Mouse (Mus musculus) ovary, postnatal 14 days (tissue): Measurements from ENCODE around the gene Pam.

ENCODE experiments used
- DNase-seq: peaks from one replicate; pipeline ENCODE4 v3.0.0; 2022; ENCODE audit warnings: low spot score

Pam gene

DNA sequence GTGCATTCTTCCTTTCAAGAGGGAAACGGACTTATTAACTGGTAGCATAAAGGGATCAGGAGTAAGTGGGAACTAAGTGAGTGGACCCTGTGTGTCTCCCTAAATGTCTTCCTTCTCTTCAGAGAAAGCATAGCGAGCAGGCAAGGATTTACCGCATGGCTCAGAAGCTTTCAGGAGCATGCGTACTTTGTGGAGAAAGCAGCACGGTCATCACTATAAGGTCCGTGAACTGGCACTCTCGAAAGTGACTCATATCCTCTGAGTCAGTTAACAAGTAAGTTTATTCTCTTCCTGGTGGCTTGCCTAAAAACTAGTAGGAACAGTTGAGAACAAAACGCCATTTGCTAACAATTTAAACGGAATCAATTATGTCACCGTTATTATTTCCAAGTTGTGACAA lies 184.6 kb downstream of the Pam start:
- DNase-seq = no peak

GRCm38 (mm10) chr1:97909561-97909960 lies 185.9 kb downstream of the Pam start:
- no peak for DNase-seq

DNA sequence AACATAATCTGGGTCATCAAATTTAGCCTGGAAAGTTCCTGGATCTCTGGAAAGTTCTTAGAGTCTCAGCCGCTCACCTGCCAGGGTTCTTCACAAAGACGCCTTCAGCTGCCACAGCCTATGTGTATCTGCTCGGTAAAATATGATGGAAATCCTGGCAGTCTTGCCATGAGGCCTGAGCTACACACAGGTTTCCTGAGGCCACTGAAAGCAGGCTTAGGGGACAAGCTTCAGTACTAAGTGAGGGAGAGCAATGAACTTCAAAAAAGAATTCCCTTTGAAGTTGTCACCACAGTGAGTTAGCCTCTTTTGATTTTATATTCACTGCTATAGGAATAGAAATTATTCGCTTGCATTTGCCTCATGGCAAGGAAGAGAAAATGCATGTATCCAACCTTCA lies 186.7 kb downstream of the Pam start:
- no peak for DNase-seq

- DNase-seq = no peak
Observed at GRCm38 (mm10) chr1:97903912-97904460, 191.5 kb downstream of the Pam start.

- DNase-seq = no peak
Observed at GRCm38 (mm10) chr1:97902830-97903229, 192.6 kb downstream of the Pam start.

DNA sequence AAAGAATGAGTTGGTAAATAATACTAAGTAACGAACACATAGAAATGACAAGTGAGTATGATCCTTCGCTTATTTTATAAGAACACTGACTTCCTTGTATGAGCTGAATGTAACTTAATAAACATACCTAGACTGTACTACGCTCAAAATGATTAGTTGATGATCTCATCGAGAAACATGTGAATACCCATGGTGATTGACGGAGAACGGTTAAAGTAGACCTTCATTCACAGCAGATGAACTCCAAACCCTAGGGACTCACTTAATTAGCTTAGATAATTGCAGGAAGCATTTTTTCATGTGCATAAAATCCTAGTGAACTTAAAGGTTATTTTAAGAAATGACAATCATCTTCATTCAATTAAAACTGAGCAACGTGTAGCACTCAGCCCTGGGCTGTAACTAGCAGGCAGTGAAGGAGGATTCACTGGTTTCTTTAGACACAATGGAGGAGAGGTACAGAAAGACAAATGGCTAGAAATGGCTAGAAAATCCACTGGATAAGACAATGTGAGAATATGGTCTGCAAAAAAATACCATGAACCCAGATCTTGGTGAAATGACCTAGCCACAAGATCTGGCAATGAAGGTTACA lies 194.8 kb downstream of the Pam start:
- DNase-seq = no peak

DNA sequence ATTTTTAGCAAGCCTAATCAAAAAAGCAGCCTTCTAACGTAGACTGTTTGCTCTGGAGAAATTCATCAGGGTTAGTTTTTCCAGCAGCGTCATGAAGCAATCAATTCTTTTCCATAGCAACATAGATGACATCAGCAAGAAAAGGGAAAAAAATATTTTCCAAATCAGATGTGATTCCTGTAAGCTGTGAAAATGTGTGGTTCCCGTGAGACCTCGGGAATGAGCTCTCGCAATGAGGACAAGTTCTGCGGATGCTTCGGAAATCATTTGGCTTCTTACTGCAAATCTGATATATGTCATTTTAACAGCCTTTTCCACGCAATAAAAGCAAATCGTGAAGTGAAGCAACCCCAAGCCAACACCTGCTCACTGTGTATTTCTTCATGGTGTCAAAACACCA lies 207.9 kb downstream of the Pam start:
- no peak for DNase-seq

GRCm38 (mm10) chr1:97883498-97883897 lies 211.9 kb downstream of the Pam start:
- DNase-seq = no peak

DNA sequence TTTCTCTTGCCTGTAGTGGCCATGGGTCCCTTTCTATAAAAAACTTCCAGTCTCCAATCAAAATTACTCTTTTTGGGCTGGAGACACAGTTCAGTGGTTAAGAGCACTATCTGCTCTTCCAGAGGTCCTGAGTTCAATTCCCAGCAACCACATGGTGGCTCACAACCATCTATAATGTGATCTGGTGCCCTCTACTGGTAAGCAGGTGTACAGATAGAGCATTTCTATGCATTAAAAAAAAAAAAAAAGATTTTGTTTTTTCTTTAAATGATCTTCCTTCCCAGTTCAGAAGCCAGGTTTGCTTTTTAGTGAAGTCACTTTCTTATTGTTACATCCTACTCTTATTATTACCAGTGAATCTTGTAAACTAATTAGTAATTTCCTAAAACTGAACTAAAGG lies 218.4 kb downstream of the Pam start:
- no peak for DNase-seq

- DNase-seq = no peak
Observed at GRCm38 (mm10) chr1:97873490-97874054, 221.9 kb downstream of the Pam start.

- DNase-seq = no peak
Observed at GRCm38 (mm10) chr1:97872493-97872892, 223.0 kb downstream of the Pam start.

- no peak for DNase-seq
Observed at GRCm38 (mm10) chr1:97872072-97872471, 223.4 kb downstream of the Pam start.

DNA sequence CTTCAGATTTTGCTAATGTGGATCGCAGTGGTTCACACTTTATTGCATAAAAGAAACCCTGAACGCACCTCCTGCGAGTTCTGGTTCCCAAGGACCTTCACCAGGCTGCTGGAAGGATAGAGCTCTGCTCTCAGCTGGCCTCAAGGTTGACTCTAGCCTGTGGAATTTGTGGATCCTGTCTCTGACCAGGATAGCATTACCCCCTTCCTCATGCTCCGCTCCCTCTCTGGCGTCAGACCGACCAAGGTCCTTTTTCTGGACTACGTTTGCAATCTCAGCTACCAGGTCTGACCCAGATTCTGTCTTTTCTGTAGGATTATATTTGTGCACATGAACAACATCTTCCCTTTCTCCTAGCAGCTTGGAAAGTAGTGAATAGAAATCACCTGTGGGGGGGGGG lies 231.3 kb downstream of the Pam start:
- no peak for DNase-seq

DNA sequence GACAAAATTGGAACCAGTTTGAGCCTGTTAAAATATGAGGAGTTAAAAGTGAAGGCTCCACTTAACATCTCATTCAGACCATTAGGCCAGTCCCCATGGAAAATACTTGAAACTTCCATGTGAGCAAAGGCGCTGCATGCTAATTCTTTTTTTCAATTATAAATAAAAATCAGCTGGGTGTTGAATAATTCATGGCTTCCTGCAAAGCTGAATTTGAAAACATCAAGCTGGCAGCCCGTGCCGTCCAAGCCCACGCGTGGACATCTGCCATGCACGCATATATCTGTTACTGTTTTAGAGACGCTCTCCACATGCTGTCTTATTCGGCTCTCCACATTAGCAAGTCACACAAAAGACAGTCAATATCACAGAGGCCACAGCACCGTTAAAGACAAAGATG lies 232.3 kb downstream of the Pam start:
- DNase-seq = no peak

GRCm38 (mm10) chr1:97862734-97863133 lies 232.7 kb downstream of the Pam start:
- no peak for DNase-seq

DNA sequence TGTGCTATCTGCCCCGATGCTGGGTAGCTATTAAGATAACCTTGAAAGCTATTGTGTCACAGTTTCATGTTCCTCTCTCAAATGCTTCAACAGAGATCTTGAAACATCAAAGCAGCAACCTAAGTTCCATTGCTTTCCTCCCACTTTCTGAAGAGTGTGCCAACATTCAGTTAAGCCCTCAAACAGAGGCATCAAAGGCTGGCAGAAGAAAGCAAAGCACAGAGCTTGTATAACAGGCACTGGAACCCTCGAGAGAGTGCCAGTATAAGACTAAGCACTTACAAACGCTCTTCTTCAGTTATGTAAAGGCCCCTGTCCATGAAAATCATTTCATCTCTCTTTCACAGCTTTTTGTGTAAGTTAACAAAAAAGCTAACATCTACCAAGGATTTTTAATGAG lies 241.2 kb downstream of the Pam start:
- DNase-seq = no peak

DNA sequence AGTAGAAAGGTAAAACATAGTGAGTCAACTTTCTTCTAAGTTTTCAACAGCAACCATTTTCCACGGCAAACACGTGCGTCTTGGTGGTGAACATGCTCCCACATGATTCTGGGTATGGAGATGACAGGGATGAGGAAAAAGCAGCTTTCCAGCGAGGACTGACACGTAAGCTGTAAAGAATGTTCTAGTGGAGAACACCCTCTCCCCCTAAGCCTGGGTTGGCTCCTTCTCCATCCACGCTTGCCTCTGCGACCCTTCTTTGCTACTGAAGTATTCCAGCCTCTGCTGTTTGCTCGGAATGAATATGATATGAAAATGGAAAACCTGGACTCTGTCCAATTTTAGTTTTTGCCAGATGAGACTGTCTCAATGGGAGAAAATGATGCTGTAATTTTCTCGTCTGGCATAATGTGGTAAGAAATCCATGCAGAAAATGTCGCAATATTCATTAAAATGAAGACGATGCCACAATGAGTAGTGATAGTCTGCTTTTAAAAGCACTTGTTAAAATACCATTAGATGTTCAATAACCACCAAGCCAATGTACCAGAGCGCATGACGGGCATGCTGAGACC lies 243.8 kb downstream of the Pam start:
- no peak for DNase-seq

DNA sequence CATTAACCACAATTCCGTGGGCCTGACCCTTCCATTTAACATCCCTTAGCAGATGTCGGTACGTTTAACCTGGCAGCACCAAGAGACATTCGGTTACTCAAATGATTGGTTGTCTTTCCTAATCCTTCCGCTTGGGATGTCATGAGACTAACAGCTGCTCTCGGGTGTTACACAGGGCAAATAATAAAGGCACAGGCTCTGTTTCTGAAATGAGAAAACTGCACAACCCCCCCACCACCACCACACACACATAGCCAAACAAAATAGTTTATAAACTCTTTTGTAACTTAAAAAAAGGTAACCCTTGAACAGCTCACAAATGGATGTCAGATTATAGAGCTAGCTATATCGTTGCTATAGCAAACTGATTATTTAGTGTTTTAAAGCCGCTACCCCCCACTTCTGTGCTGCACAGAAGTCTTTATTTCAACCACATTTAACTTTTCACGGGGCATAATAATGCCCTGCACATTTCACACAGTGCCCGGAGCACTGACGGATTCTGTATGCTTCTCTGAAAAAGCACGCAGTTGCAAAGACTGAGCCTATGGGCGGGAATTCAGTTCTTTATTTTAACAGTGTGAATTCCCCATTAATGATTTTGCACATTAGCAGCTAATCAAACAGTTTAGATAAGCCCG lies 246.7 kb downstream of the Pam start:
- no peak for DNase-seq

- DNase-seq = no peak
Observed at GRCm38 (mm10) chr1:97843220-97843992, 252.0 kb downstream of the Pam start.

GRCm38 (mm10) chr1:97834354-97834822 lies 261.1 kb downstream of the Pam start:
- no peak for DNase-seq

DNA sequence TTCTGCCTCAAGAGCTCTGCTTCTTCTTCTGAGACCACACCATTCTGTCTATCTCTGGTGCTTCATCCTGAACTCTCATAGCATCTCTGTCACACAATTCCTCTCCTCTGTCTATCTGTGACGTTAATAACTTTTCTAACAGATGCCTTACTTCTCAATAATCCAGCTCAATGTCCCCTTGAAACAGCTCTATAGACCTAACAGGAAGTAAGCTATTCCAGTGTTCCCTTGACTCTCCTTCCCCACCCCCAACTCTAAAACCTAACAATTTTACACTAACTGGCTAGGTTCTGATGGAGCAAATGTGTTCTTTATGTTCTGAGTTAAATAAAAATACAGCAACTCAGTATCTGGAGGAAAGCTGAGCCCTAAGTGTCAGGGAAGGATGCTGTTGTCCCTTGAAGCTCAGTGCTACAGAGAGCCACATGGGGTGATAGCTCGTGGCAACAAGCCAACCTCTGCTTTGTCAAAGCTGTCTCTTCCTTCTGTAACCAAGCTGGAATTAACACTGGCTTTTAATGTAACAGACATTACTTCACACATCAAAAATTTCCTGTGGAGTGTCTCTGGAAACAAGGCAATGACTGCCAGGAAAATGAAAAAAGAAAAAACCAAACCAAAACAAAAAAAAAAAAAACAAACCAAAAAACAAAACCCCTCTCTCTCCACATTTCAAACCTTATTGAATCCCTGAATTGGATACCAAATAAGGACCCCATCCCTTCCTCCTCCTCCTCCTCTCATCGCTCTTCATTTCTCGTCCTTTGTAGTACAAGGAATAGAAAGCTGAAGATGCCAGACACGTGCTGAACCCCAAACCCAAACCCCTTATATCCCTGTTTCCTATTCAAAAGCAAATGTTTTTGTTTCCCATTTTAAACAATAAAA lies 261.7 kb downstream of the Pam start:
- DNase-seq = no peak
